Mouse (Mus musculus) CH12.LX (cell line): ENCODE data around the gene Gm10447. TPM values are rescaled to one million over a fixed set of nuclear protein-coding genes. Genes with fewer than 3 reads are reported as not detected.

Experiments
- DNase-seq: peaks from one replicate; pipeline ENCODE4 v3.0.0-alpha.2; 2013; ENCODE audit errors: extremely low read depth
- H3K27ac ChIP-seq: 2 replicates; pipeline ENCODE4 v1.5.1; 2012; ENCODE audit warnings: low read depth, mild to moderate bottlenecking, control low read depth, moderate library complexity; ENCODE audit not compliant: insufficient read depth
- H3K27me3 ChIP-seq: replicated peaks from 2 replicates; pipeline ENCODE3; 2012; ENCODE audit warnings: inconsistent platforms
- H3K36me3 ChIP-seq, 2 experiments: replicated peaks in 1 of 2; 2 replicates each; pipeline versions ENCODE3 to v1.6.1; 2012; ENCODE audit warnings: inconsistent platforms in 1 of 2, low read length in 1 of 2, mild to moderate bottlenecking in 1 of 2, mixed read lengths in 1 of 2, moderate library complexity in 1 of 2; ENCODE audit not compliant: control insufficient read depth in 1 of 2, insufficient read depth in 1 of 2
- H3K4me1 ChIP-seq, 2 experiments: 2 replicates each; pipeline ENCODE4 v1.6.1; 2012; ENCODE audit warnings: inconsistent platforms in 1 of 2, moderate library complexity in 1 of 2; ENCODE audit not compliant: insufficient read depth in 2 of 2, control insufficient read depth in 1 of 2
- H3K4me2 ChIP-seq: 2 replicates; pipeline ENCODE4 v1.6.1; 2012; ENCODE audit warnings: low read depth, mild to moderate bottlenecking, control low read depth; ENCODE audit not compliant: poor library complexity, insufficient read depth, severe bottlenecking
- H3K4me3 ChIP-seq, 3 experiments: fragments of 150-350 bp in 1 of 3; sonication (generic) in 1 of 3; replicated peaks in 1 of 3; 2 replicates each; pipeline versions ENCODE3 to v1.5.1; 2011 to 2012; ENCODE audit warnings: low read depth in 2 of 3, low read length in 2 of 3, mild to moderate bottlenecking in 2 of 3, moderate library complexity in 2 of 3, control low read depth in 1 of 3, improper control_type of control experiment in 1 of 3, inconsistent platforms in 1 of 3, mixed read lengths in 1 of 3; ENCODE audit not compliant: poor library complexity in 1 of 3
- H3K79me2 ChIP-seq: replicated peaks from 2 replicates; pipeline ENCODE4 v1.6.1; 2012; ENCODE audit warnings: mild to moderate bottlenecking, moderate library complexity; ENCODE audit not compliant: control insufficient read depth, poor library complexity, insufficient read depth, severe bottlenecking; ENCODE audit errors: extremely low read depth
- H3K9ac ChIP-seq: 2 replicates; pipeline ENCODE4 v1.6.1; 2012; ENCODE audit warnings: low read depth, mild to moderate bottlenecking, control low read depth, moderate library complexity; ENCODE audit not compliant: insufficient read depth
- H3K9me3 ChIP-seq: replicated peaks from 2 replicates; pipeline ENCODE3; 2012; ENCODE audit warnings: low read length, inconsistent platforms, mixed read lengths
- BHLHE40 ChIP-seq: IDR thresholded peaks from 2 replicates; pipeline ENCODE4 v1.6.1; 2011; ENCODE audit warnings: mild to moderate bottlenecking, low read depth, low read length, improper control_type of control experiment
- E2F4 ChIP-seq: IDR thresholded peaks from 2 replicates; pipeline ENCODE4 v1.6.1; 2011; ENCODE audit warnings: low read depth, low read length, improper control_type of control experiment; ENCODE audit not compliant: insufficient replicate concordance
- ELF1 ChIP-seq: IDR thresholded peaks from 2 replicates; pipeline ENCODE4 v1.6.1; 2014; ENCODE audit warnings: low read depth, mild to moderate bottlenecking, inconsistent platforms, low read length, improper control_type of control experiment
- ETS1 ChIP-seq: conservative IDR thresholded peaks from 2 replicates; pipeline ENCODE4 v1.6.1; 2012; ENCODE audit warnings: low read depth, mild to moderate bottlenecking, inconsistent platforms, low read length, improper control_type of control experiment, moderate library complexity
- GABPA ChIP-seq: IDR thresholded peaks from 2 replicates; pipeline ENCODE4 v1.6.1; 2012; ENCODE audit warnings: low read depth, low read length, improper control_type of control experiment, inconsistent platforms; ENCODE audit not compliant: insufficient replicate concordance
- HCFC1 ChIP-seq: IDR thresholded peaks from 2 replicates; pipeline ENCODE4 v1.6.1; 2012; ENCODE audit warnings: low read depth, mild to moderate bottlenecking, inconsistent platforms, low read length, improper control_type of control experiment
- IRF4 ChIP-seq: IDR thresholded peaks from 2 replicates; pipeline ENCODE4 v1.6.1; 2014; ENCODE audit warnings: low read depth, mild to moderate bottlenecking, inconsistent platforms, low read length, improper control_type of control experiment
- JUN ChIP-seq: IDR thresholded peaks from 2 replicates; pipeline ENCODE4 v1.6.1; 2011; ENCODE audit warnings: low read depth, mild to moderate bottlenecking, low read length, improper control_type of control experiment, moderate library complexity; ENCODE audit not compliant: insufficient read depth
- JUND ChIP-seq: conservative IDR thresholded peaks from 2 replicates; pipeline ENCODE4 v1.6.1; 2011; ENCODE audit warnings: low read depth, low read length, improper control_type of control experiment
- KAT2A ChIP-seq: IDR thresholded peaks from 2 replicates; pipeline ENCODE4 v1.6.1; 2012; ENCODE audit warnings: low read length, improper control_type of control experiment, inconsistent platforms; ENCODE audit not compliant: insufficient replicate concordance
- MAFK ChIP-seq: IDR thresholded peaks from 2 replicates; pipeline ENCODE4 v1.6.1; 2011; ENCODE audit warnings: low read length, improper control_type of control experiment; ENCODE audit not compliant: insufficient replicate concordance
- MAX ChIP-seq: IDR thresholded peaks from 2 replicates; pipeline ENCODE4 v1.6.1; 2011; ENCODE audit warnings: low read length, improper control_type of control experiment
- MAZ ChIP-seq: IDR thresholded peaks from 2 replicates; pipeline ENCODE4 v1.6.1; 2012; ENCODE audit warnings: low read depth, mild to moderate bottlenecking, inconsistent platforms, low read length, improper control_type of control experiment, moderate library complexity
- MEF2A ChIP-seq: IDR thresholded peaks from 2 replicates; pipeline ENCODE4 v1.6.1; 2014; ENCODE audit warnings: low read depth, mild to moderate bottlenecking, inconsistent platforms, low read length, improper control_type of control experiment, borderline replicate concordance
- MXI1 ChIP-seq: IDR thresholded peaks from 2 replicates; pipeline ENCODE4 v1.6.1; 2011; ENCODE audit warnings: mild to moderate bottlenecking, low read depth, low read length, improper control_type of control experiment
- MYC ChIP-seq: IDR thresholded peaks from 2 replicates; pipeline ENCODE4 v1.6.1; 2011; ENCODE audit warnings: low read depth, mild to moderate bottlenecking, improper control_type of control experiment, low read length
- NELFE ChIP-seq: IDR thresholded peaks from 2 replicates; pipeline ENCODE4 v1.6.1; 2011; ENCODE audit warnings: low read depth, low read length, improper control_type of control experiment
- POLR2A ChIP-seq: IDR thresholded peaks from 2 replicates; pipeline ENCODE4 v1.6.1; 2011; ENCODE audit warnings: low read depth, mild to moderate bottlenecking, improper control_type of control experiment, low read length
- POLR2AphosphoS2 ChIP-seq: IDR thresholded peaks from 2 replicates; pipeline ENCODE4 v1.6.1; 2011; ENCODE audit warnings: low read depth, low read length, improper control_type of control experiment
- RAD21 ChIP-seq: IDR thresholded peaks from 2 replicates; pipeline ENCODE4 v1.6.1; 2011; ENCODE audit warnings: low read depth, mild to moderate bottlenecking, low read length, improper control_type of control experiment, moderate library complexity
- RCOR1 ChIP-seq: conservative IDR thresholded peaks from 2 replicates; pipeline ENCODE4 v1.6.1; 2012; ENCODE audit warnings: low read depth, mild to moderate bottlenecking, inconsistent platforms, low read length, improper control_type of control experiment
- SIN3A ChIP-seq: IDR thresholded peaks from 2 replicates; pipeline ENCODE4 v1.6.1; 2012; ENCODE audit warnings: low read length, improper control_type of control experiment, inconsistent platforms
- TBP ChIP-seq: conservative IDR thresholded peaks from 2 replicates; pipeline ENCODE4 v1.6.1; 2011; ENCODE audit warnings: low read depth, low read length, improper control_type of control experiment
- TCF12 ChIP-seq: IDR thresholded peaks from 2 replicates; pipeline ENCODE4 v1.6.1; 2014; ENCODE audit warnings: low read depth, mild to moderate bottlenecking, inconsistent platforms, low read length, improper control_type of control experiment
- UBTF ChIP-seq: IDR thresholded peaks from 2 replicates; pipeline ENCODE4 v1.6.1; 2012; ENCODE audit warnings: low read depth, mild to moderate bottlenecking, inconsistent platforms, low read length, improper control_type of control experiment, moderate library complexity
- USF2 ChIP-seq: conservative IDR thresholded peaks from 2 replicates; pipeline ENCODE4 v1.6.1; 2011; ENCODE audit warnings: low read depth, low read length, improper control_type of control experiment
- ZKSCAN1 ChIP-seq: IDR thresholded peaks from 2 replicates; pipeline ENCODE4 v1.6.1; 2012; ENCODE audit warnings: low read depth, inconsistent platforms, low read length, improper control_type of control experiment, borderline replicate concordance
- ZMIZ1 ChIP-seq: IDR thresholded peaks from 2 replicates; pipeline ENCODE4 v1.6.1; 2012; ENCODE audit warnings: low read depth, mild to moderate bottlenecking, inconsistent platforms, low read length, improper control_type of control experiment
- ZNF384 ChIP-seq: IDR thresholded peaks from 2 replicates; pipeline ENCODE4 v1.6.1; 2012; ENCODE audit warnings: low read depth, low read length, improper control_type of control experiment, inconsistent platforms
- dilution Hi-C: fragments of 300-500 bp; cut with MboI; formaldehyde crosslinking; loops from 2 replicates; pipeline ENCODE4 v1.14.3; 2020; ENCODE audit warnings: low sequenced_read_pairs; ENCODE audit not compliant: extremely low pct_unique_long_range_greater_than_20kb, extremely low pct_ligation_motif_present
- in situ Hi-C: fragments of 300-500 bp; cut with MboI; formaldehyde crosslinking; loops from 3 replicates; pipeline ENCODE4 v1.14.3; 2019; ENCODE audit warnings: low sequenced_read_pairs, low pct_ligation_motif_present, low pct_unique_long_range_greater_than_20kb, mixed read lengths
- polyA plus RNA-seq: library from polyadenylated mRNA; unstranded; fragments of >175 nt; gene quantifications from 2 replicates; pipeline ENCODE4 v1.2.1, GENCODE M21; 2012; ENCODE audit warnings: low read depth; ENCODE audit not compliant: insufficient read length
- total RNA-seq, 2 experiments: library from RNA; depleted of rRNA; stranded (reverse); fragments of 300-350 nt in 1 of 2; fragments of >200 nt in 1 of 2; gene quantifications; 2 replicates each; pipeline ENCODE4 v1.2.3; 2012 to 2014

Gm10447 gene
- total and polyA plus RNA-seq, 3 experiments: not detected

GRCm38 (mm10) chr11:53496946-53497345 is 40.0 kb upstream of the Gm10447 start:
- TF ChIP-seq NELFE (no peak), IRF4 (peak; percentile 4; the same call in 1 of the 2 replicates), JUN (0 out of 2 replicates have a peak, but pooled peaks have one; percentile 10), ETS1 (peak; percentile 29; the same call in 1 of the 2 replicates), MXI1 (no peak), MAFK (peak; percentile 48; the same call in 1 of the 2 replicates), HCFC1 (no peak), ZMIZ1 (no peak), MYC (peak; percentile 25; the same call in 1 of the 2 replicates), SIN3A (peak; percentile 74; the same call in 1 of the 2 replicates), KAT2A (no peak), ZKSCAN1 (no peak), ELF1 (0 out of 2 replicates have a peak, but pooled peaks have one; percentile 27), JUND (no peak), TBP (0 out of 2 replicates have a peak, but pooled peaks have one; percentile 14), TCF12 (peak; percentile 19; the same call in 1 of the 2 replicates), ZNF384 (no peak), MEF2A (no peak), MAZ (no peak)
- in situ Hi-C loops (no loop called here), dilution Hi-C loops (no loop called here)
- H3K27ac ChIP-seq: peak overlapping the region; percentile 2; the same call in 1 of the 2 replicates
- no peak overlapping the region for H3K9ac ChIP-seq
- H3K27me3 ChIP-seq: no peaks in the 10 kb centered on the region
- H3K79me2 ChIP-seq: no peaks in the 10 kb centered on the region
- H3K4me1 ChIP-seq: peaks cover 24 to 73% of the 10 kb centered on the region in 2 experiments
- H3K4me3 ChIP-seq: no peak overlapping the region
- H3K9me3 ChIP-seq: no peaks in the 10 kb centered on the region
- H3K36me3 ChIP-seq: no peaks in the 10 kb centered on the region
- H3K4me2 ChIP-seq: 0 out of 2 replicates have a peak overlapping the region, but pooled peaks have one; percentile 2
- peak; percentile 81 for DNase-seq

- Histone ChIP-seq H3K27me3 (no peaks in the 10 kb centered on the region), H3K9me3 (no peaks in the 10 kb centered on the region), H3K36me3 (no peaks in the 10 kb centered on the region), H3K27ac (no peak overlapping the region), H3K79me2 (no peaks in the 10 kb centered on the region), H3K4me2 (peak overlapping the region; percentile 52), H3K4me3 (no peak overlapping the region), H3K4me1 (peaks cover 21 to 72% of the 10 kb centered on the region in 2 experiments), H3K9ac (peak overlapping the region; percentile 24)
- peak; percentile 61 for DNase-seq
- dilution Hi-C loops: no loop called here
- in situ Hi-C loops: no loop called here
- TF ChIP-seq HCFC1 (no peak), RCOR1 (peak; percentile 70; the same call in 1 of the 2 replicates), MAZ (0 out of 2 replicates have a peak, but pooled peaks have one; percentile 30), NELFE (no peak), ZKSCAN1 (no peak), POLR2AphosphoS2 (no peak), TCF12 (peak; percentile 30; the same call in 1 of the 2 replicates), POLR2A (no peak), MAFK (0 out of 2 replicates have a peak, but pooled peaks have one; percentile 5), TBP (0 out of 2 replicates have a peak, but pooled peaks have one; percentile 28), ZNF384 (no peak), UBTF (no peak), MAX (no peak), MYC (peak; percentile 31; the same call in 1 of the 2 replicates), ELF1 (peak; percentile 48; the same call in 1 of the 2 replicates), USF2 (no peak), KAT2A (no peak), RAD21 (no peak), ETS1 (peak; percentile 53), E2F4 (no peak), MEF2A (peak; percentile 53), BHLHE40 (peak; percentile 85), GABPA (no peak)
These were observed 38.5 kb upstream of the Gm10447 start for GRCm38 (mm10) chr11:53495417-53495816.
